Mouse (Mus musculus) forebrain, embryonic 11.5 days (tissue): ENCODE measurements around the gene Tmem189. TPM values are rescaled to one million over a fixed set of nuclear protein-coding genes. Genes with fewer than 3 reads are reported as not detected.

ENCODE experiments used
- ATAC-seq: fragments of 200-750 bp; cut with Nextera tagmentation; replicated peaks from 2 replicates; pipeline ENCODE4 v1.8.0; 2017; ENCODE audit warnings: moderate TSS enrichment; ENCODE audit not compliant: low FRiP score
- DNase-seq: peaks from one replicate; pipeline ENCODE4 v3.0.0-alpha.2; 2017; ENCODE audit warnings: low spot score
- H3K27ac ChIP-seq: fragments of 300-500 bp; sonication (generic); 2 replicates; pipeline ENCODE4 v1.5.1; 2014; ENCODE audit warnings: low read depth, low read length
- H3K27me3 ChIP-seq: fragments of 300-500 bp; sonication (generic); 2 replicates; pipeline ENCODE4 v1.6.1; 2014; ENCODE audit warnings: mild to moderate bottlenecking, low read length, mixed read lengths; ENCODE audit not compliant: control insufficient read depth, insufficient read depth
- H3K36me3 ChIP-seq: fragments of 300-500 bp; sonication (generic); 2 replicates; pipeline ENCODE4 v1.6.1; 2014; ENCODE audit warnings: mild to moderate bottlenecking, low read length, moderate library complexity, mixed read lengths; ENCODE audit not compliant: control insufficient read depth, insufficient read depth
- H3K4me1 ChIP-seq: fragments of 300-500 bp; sonication (generic); replicated peaks from 2 replicates; pipeline ENCODE4 v1.6.1; 2014; ENCODE audit warnings: low read length, mixed read lengths; ENCODE audit not compliant: control insufficient read depth, insufficient read depth
- H3K4me2 ChIP-seq: fragments of 300-500 bp; sonication (generic); 2 replicates; pipeline ENCODE4 v1.6.1; 2014; ENCODE audit warnings: low read depth, mild to moderate bottlenecking, low read length, moderate library complexity, mixed read lengths; ENCODE audit not compliant: severe bottlenecking
- H3K4me3 ChIP-seq: fragments of 300-500 bp; sonication (generic); 2 replicates; pipeline ENCODE4 v1.5.1; 2014; ENCODE audit warnings: low read depth, low read length
- H3K9ac ChIP-seq: fragments of 300-500 bp; sonication (generic); 2 replicates; pipeline ENCODE4 v1.6.1; 2014; ENCODE audit warnings: low read length
- H3K9me3 ChIP-seq: fragments of 300-500 bp; sonication (generic); 2 replicates; pipeline ENCODE4 v1.6.1; 2016; ENCODE audit warnings: low read length, mixed read lengths; ENCODE audit not compliant: control insufficient read depth
- WGBS: fragments of 180-500 bp; shearing (Covaris S2); extraction: QIAGEN DNeasy Blood & Tissue Kit; methylation state at CpG from one replicate; pipeline ENCODE4 v1.1.7; 2014; 5-methylcytosine and 5-hydroxymethylcytosine counted together
- microRNA-seq: library from miRNA; unstranded; fragments of <30 nt; microRNA quantifications from one replicate; pipeline ENCODE4, GENCODE M21; 2016; ENCODE audit not compliant: insufficient number of aligned reads
- polyA plus RNA-seq: library from polyadenylated mRNA; unstranded; fragments of >200 nt; fragmentation: Nextera tagmentation; extraction: Ambion mirVana; gene quantifications from 2 replicates; pipeline ENCODE4 v1.2.1, GENCODE M21; 2014

Tmem189 gene
- polyA plus RNA-seq, 1 experiment from 2014 or later, result 35.1 TPM

DNA sequence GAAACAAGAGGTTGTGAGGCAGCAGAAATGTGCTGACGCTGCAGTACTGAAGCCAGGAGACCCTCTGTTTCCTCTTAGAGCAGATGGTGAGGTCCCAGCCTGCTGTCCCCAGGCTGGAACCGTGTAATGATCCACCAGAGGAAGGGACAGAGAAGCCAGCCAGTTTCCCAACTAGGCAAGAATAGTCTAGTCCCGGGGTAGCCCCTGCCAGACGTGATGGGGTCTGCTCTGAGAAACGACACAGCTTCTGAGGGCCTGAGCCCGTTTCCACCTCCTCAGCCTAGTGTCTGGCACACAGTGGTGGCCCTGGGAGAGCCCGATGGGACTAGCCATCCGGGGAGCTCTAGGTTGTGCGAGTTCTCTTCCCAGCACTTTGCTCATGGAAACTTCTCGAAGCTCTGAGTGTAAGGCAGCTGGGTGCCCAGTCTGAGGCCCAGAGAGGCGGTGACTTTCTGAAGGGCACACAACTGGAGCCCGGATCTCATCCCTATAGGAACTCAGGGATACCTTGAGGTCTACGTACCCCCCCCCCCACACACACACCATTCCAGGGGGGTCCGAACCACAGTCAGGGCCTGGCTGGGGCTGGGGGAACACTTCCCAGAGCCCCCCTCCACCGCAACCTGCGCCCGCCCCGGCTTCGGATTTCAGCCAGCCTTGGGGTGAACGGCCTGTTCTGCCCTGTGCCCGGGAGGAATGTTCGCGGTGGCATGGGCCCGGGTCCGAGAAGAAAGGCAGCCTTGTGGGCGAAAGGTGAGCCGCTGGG lies 92.7 kb downstream of the Tmem189 start:
- peak overlapping the region; percentile 7 for H3K4me3 ChIP-seq
- DNase-seq (no peak), ATAC-seq (peak; percentile 30; the same call in 1 of the 2 replicates)

DNA sequence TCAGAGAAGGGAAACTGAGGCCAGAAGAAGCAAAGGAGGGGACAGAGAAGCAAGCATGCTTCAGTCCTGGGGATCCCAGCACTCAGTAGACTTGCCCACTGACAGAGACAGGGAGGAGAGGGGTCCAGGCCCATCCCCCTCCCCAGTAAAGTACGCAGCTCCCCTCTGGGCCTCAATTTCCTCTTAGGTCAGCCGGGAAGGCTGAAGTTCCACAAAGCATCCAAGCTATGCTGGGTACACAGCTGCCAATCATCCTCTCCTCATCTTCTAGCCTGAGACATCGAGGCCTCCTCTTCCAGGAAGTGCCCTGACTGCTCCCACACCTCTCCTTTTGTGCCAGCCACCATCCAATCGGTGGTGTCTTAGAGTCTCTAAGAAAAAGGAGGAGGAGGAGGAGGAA lies 93.4 kb downstream of the Tmem189 start:
- H3K4me2 ChIP-seq, result no peak overlapping the region
- 36% methylated on average over 3 of the region's 4 CpGs for WGBS
- H3K4me1 ChIP-seq, result peaks cover 8% of the 10 kb centered on the region; the same call in 1 of the 2 replicates
- no peak overlapping the region for H3K9ac ChIP-seq
- no peak overlapping the region for H3K27ac ChIP-seq
- no peak for DNase-seq
- H3K36me3 ChIP-seq, result no peaks in the 10 kb centered on the region
- no peaks in the 10 kb centered on the region for H3K27me3 ChIP-seq
- no peak overlapping the region for H3K4me3 ChIP-seq
- no peaks in the 10 kb centered on the region for H3K9me3 ChIP-seq
- no peak for ATAC-seq

More for the DNA sequence above, 92.7 kb downstream of the Tmem189 start:
- Histone ChIP-seq H3K36me3 (no peaks in the 10 kb centered on the region), H3K27me3 (no peaks in the 10 kb centered on the region), H3K9ac (peak overlapping the region; percentile 39), H3K9me3 (no peaks in the 10 kb centered on the region), H3K27ac (no peak overlapping the region), H3K4me1 (peaks cover 8% of the 10 kb centered on the region; the same call in 1 of the 2 replicates), H3K4me2 (peak overlapping the region; percentile 40)
- WGBS, result 41% methylated on average over 27 of the region's 27 CpGs

DNA sequence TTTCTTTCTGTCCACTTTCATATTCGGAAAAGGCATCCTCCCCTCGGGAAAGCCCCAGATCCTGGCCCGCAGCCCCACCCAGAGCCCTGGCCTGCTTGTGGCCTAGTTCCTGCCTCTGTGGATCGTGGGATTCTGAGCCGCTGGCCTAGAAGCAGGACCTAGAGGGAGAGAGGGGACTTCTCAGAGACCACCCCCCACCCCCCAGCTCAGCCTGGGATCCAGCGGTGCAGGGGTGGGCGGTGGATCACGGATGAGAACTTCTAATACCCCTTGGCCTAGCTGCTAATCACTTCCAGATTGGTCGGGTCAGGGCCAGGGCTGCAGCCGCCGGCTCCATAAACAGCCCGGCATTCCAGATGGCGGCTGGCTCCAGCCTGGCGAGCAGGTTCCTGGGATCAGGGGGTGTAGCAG lies 93.9 kb downstream of the Tmem189 start:
- DNase-seq, result peak; percentile 72
- Histone ChIP-seq H3K27ac (peak overlapping the region; percentile 12; the same call in 1 of the 2 replicates), H3K9ac (no peak overlapping the region), H3K36me3 (no peaks in the 10 kb centered on the region), H3K4me1 (peaks cover 8% of the 10 kb centered on the region; the same call in 1 of the 2 replicates), H3K27me3 (no peaks in the 10 kb centered on the region), H3K4me2 (no peak overlapping the region), H3K4me3 (no peak overlapping the region), H3K9me3 (no peaks in the 10 kb centered on the region)
- no peak for ATAC-seq
- 38% methylated on average over 14 of the region's 14 CpGs for WGBS

DNA sequence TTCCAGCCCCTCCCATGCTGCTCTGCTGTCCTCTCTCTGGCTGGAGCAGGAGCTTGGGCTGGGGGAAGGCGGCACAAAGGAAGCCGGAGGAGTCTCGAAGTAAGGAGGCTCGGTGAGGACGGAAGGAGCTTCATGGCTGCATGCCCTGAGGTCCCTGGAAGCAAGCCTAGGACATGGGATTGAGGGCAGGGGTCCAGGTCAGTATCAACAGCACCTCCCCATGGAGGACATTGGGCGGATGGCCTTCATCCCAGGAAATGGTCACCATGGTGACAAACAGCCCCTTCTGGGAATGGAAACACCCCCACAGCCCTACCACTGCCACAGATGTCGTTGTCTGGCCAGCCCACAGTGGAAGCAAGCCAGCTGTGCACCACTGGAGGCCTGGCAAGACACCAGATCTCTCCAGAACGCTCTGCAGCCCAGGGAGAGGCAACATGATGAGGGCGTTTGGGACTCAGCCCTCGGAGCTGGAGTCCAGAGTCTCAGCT lies 95.1 kb downstream of the Tmem189 start:
- Histone ChIP-seq H3K36me3 (no peaks in the 10 kb centered on the region), H3K4me3 (no peak overlapping the region), H3K4me1 (peaks cover 8% of the 10 kb centered on the region; the same call in 1 of the 2 replicates), H3K4me2 (no peak overlapping the region), H3K27me3 (no peaks in the 10 kb centered on the region), H3K27ac (no peak overlapping the region), H3K9ac (no peak overlapping the region), H3K9me3 (no peaks in the 10 kb centered on the region)
- 57% methylated on average over 10 of the region's 10 CpGs for WGBS
- ATAC-seq (no peak), DNase-seq (no peak)

DNA sequence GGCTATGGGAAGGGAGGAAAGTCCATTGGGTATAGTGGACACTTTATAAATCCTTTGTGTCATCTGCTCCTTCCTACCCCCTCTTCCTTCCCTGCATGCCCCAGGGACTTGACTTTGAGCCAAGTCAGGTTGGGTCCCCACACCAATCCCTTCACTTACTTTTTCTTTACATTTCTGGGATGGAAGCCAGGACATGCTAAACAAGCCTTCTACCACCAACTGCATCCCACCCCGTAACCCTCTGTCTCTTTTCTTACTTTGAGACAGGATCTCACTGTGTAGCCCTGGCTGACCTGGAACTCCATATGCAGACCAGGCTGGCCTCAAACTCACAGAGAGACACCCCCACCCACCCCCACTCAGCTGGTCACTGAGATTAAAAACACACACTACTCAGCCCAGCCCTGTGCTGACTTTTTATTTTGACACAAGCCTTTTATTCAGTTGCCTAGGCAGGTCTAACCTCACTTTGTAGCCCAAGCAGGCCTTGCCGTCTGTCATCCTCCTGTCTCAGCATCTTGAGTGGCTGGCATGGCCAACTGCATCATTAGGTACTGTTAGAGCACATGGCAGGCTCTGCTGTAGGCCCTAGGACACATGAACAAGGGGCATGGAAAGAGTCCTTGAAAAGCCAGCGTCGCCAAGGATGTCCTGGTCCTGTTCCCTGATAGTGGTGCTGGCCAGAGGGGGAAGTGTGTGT lies 95.9 kb downstream of the Tmem189 start:
- DNase-seq (no peak), ATAC-seq (no peak)
- Histone ChIP-seq H3K27ac (no peak overlapping the region), H3K4me3 (no peak overlapping the region), H3K9me3 (no peaks in the 10 kb centered on the region), H3K36me3 (no peaks in the 10 kb centered on the region), H3K4me2 (no peak overlapping the region), H3K9ac (no peak overlapping the region), H3K27me3 (peaks cover 2% of the 10 kb centered on the region; the same call in 1 of the 2 replicates), H3K4me1 (peaks cover 14% of the 10 kb centered on the region; the same call in 1 of the 2 replicates)
- 83% methylated on average over 4 of the region's 4 CpGs for WGBS

Small RNA genes lying within 50 kb of the gene (microRNA-seq; reads per million reads assigned to microRNA genes)
- not detected for gene Gm22355

Other genes with a start within 250 kb of the Tmem189 start
- 133 and 145 TPM in 2 replicates for gene Rnf114, start 197.2 kb downstream of the Tmem189 start, polyA plus RNA-seq
- gene Spata2, start 196.9 kb downstream of the Tmem189 start, polyA plus RNA-seq, result 23.0 and 24.1 TPM in 2 replicates
- 25.1 and 27.8 TPM in 2 replicates for gene Snai1, start 151.6 kb downstream of the Tmem189 start, polyA plus RNA-seq
- 333 and 334 TPM in 2 replicates for gene Ube2v1, start 57.7 kb downstream of the Tmem189 start, polyA plus RNA-seq
- 6.6 and 15.1 TPM in 2 replicates for gene Gm20431, start 28.3 kb downstream of the Tmem189 start, polyA plus RNA-seq
- 1.7 and 2.6 TPM in 2 replicates for gene Cebpb, start 907 bp downstream of the Tmem189 start, polyA plus RNA-seq
- gene Ptpn1, start 242.2 kb upstream of the Tmem189 start, polyA plus RNA-seq, result 73.0 and 80.0 TPM in 2 replicates